Mouse (Mus musculus) neural tube, embryonic 11.5 days (tissue): Measurements from ENCODE around the gene Gk. TPM values are rescaled to one million over a fixed set of nuclear protein-coding genes. Genes with fewer than 3 reads are reported as not detected.

Experiments
- ATAC-seq: fragments of 200-750 bp; cut with Nextera tagmentation; 2 replicates; pipeline ENCODE4 v1.8.0; 2017; ENCODE audit warnings: moderate number of reproducible peaks, mild to moderate bottlenecking, moderate TSS enrichment, moderate library complexity; ENCODE audit not compliant: insufficient read depth, low FRiP score, low TSS enrichment
- DNase-seq: peaks from one replicate; pipeline ENCODE4 v3.0.0-alpha.2; 2015; ENCODE audit warnings: low spot score
- H3K27ac ChIP-seq: fragments of 300-500 bp; sonication (generic); 2 replicates; pipeline ENCODE4 v1.5.1; 2014; ENCODE audit warnings: low read depth, mild to moderate bottlenecking, low read length
- H3K27me3 ChIP-seq: fragments of 300-500 bp; sonication (generic); 2 replicates; pipeline ENCODE4 v1.6.1; 2014; ENCODE audit warnings: mild to moderate bottlenecking, low read length, mixed read lengths; ENCODE audit not compliant: control insufficient read depth, insufficient read depth
- H3K36me3 ChIP-seq: fragments of 300-500 bp; sonication (generic); 2 replicates; pipeline ENCODE4 v1.6.1; 2014; ENCODE audit warnings: mild to moderate bottlenecking, low read length, moderate library complexity, mixed read lengths; ENCODE audit not compliant: control insufficient read depth, insufficient read depth
- H3K4me1 ChIP-seq: fragments of 300-500 bp; sonication (generic); 2 replicates; pipeline ENCODE4 v1.6.1; 2014; ENCODE audit warnings: low read length, mixed read lengths; ENCODE audit not compliant: control insufficient read depth, insufficient read depth
- H3K4me2 ChIP-seq: fragments of 300-500 bp; sonication (generic); 2 replicates; pipeline ENCODE4 v1.6.1; 2014; ENCODE audit warnings: low read depth, mild to moderate bottlenecking, moderate library complexity
- H3K4me3 ChIP-seq: fragments of 300-500 bp; sonication (generic); 2 replicates; pipeline ENCODE4 v1.5.1; 2014; ENCODE audit warnings: low read depth, low read length
- H3K9ac ChIP-seq: fragments of 300-500 bp; sonication (generic); 2 replicates; pipeline ENCODE4 v1.6.1; 2014; ENCODE audit warnings: mild to moderate bottlenecking, low read length
- H3K9me3 ChIP-seq: fragments of 300-500 bp; sonication (generic); 2 replicates; pipeline ENCODE4 v1.6.1; 2016; ENCODE audit warnings: low read length; ENCODE audit not compliant: control insufficient read depth
- WGBS: fragments of 180-500 bp; shearing (Covaris S2); extraction: QIAGEN DNeasy Blood & Tissue Kit; methylation state at CpG from one replicate; pipeline ENCODE4 v1.1.7; 2014; 5-methylcytosine and 5-hydroxymethylcytosine counted together
- polyA plus RNA-seq: library from polyadenylated mRNA; unstranded; fragments of >200 nt; fragmentation: Nextera tagmentation; extraction: Ambion mirVana; gene quantifications from 2 replicates; pipeline ENCODE4 v1.2.1, GENCODE M21; 2014

Gene Gk
- polyA plus RNA-seq, 1 experiment from 2014 or later = 9.0 TPM

DNA sequence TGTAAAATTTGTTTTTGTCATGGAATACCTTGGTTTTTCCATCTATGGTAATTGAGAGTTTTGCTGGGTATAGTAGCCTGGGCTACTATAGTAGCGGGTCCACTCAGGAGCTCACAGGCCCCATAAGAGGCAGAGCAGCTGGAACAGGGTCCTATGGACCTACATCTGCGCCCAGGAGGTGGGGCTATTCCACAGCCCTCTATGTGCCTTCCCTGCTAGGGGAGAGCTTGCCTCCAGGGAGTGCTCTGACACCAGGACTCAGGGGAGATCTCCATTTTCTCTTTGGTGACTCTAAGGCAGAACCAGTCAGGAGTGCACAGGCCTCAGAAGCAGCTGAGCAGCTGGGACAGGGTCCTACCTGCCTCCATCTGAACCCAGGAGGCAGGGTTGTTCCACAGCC lies 92.9 kb downstream of the Gk start:
- Histone ChIP-seq H3K36me3 (no peaks in the 10 kb centered on the region), H3K4me3 (no peak overlapping the region), H3K27ac (no peak overlapping the region), H3K9me3 (no peaks in the 10 kb centered on the region), H3K27me3 (no peaks in the 10 kb centered on the region), H3K9ac (no peak overlapping the region), H3K4me1 (no peaks in the 10 kb centered on the region), H3K4me2 (no peak overlapping the region)
- WGBS = 44% methylated on average over 2 of the region's 2 CpGs
- ATAC-seq = no peak
- no peak for DNase-seq

DNA sequence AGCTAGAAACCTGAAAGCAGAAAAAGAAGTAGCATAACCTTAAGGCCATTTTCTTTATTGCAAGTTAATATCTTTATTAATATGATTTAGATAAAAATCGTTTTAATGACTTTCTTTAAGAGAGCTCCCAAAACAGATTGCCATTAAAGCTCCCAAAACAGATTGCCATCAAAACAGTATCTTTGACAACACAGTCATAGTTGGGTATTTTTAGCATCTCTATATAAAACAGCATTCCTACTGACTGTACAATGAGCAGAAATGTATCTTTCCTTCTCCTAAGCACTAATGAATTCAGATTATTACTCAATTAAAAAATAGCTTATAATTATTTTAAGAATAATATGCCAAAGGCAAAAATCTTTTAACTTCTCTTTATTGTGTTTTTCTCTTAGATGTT lies 94.5 kb downstream of the Gk start:
- Histone ChIP-seq H3K9ac (no peak overlapping the region), H3K27me3 (no peaks in the 10 kb centered on the region), H3K27ac (no peak overlapping the region), H3K4me1 (no peaks in the 10 kb centered on the region), H3K4me3 (no peak overlapping the region), H3K36me3 (no peaks in the 10 kb centered on the region), H3K9me3 (no peaks in the 10 kb centered on the region), H3K4me2 (no peak overlapping the region)
- no peak for ATAC-seq
- WGBS = 57% methylated on average over 1 of the region's 1 CpGs
- no peak for DNase-seq

DNA sequence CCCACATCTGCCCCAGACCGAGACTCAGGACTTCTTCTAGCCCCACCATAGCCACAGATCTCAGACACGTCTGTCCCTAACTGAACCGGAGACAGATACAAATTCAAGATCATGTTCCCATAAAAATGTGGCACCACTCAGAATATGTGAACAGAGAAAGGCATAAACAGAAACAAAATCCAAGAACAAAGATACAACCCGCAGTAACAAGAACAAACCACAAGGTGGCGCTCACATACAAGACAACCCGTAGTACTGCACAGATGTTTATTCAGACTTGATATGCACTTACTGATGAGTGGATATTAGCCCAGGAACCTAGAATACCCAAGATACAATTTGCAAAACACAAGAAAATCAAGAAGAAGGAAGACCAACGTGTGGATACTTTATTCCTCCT lies 99.8 kb downstream of the Gk start:
- Histone ChIP-seq H3K27ac (no peak overlapping the region), H3K9ac (no peak overlapping the region), H3K4me1 (no peaks in the 10 kb centered on the region), H3K27me3 (no peaks in the 10 kb centered on the region), H3K9me3 (no peaks in the 10 kb centered on the region), H3K4me2 (no peak overlapping the region), H3K4me3 (no peak overlapping the region), H3K36me3 (no peaks in the 10 kb centered on the region)
- WGBS = 22% methylated on average over 7 of the region's 7 CpGs
- DNase-seq (peak; percentile 14), ATAC-seq (no peak)

Other genes starting within 250 kb of the Gk start
- 4.3 and 5.7 TPM in 2 replicates for gene Tab3, start 202.8 kb downstream of the Gk start, polyA plus RNA-seq
- 0.09 and 0.12 TPM in 2 replicates for gene 5430427O19Rik, start 93.5 kb upstream of the Gk start, polyA plus RNA-seq